Mouse (Mus musculus) mature B cell (primary cell): ENCODE results near the gene Ccnt1.
"Not testable (repeated sequence)": the region's sequence is repeated elsewhere in the genome, so short reads cannot be mapped to it uniquely, and the experiment has no call there.

Source experiments
- in situ Hi-C: fragments of 300-500 bp; cut with MboI; formaldehyde crosslinking; loops from 2 replicates; pipeline ENCODE4 v1.14.3; 2019

Gene Ccnt1

GRCm38 (mm10) chr15:98545151-98545550 lies 25.6 kb downstream of the Ccnt1 start:
- in situ Hi-C loops = no loop called here

GRCm38 (mm10) chr15:98543341-98543740 lies 27.4 kb downstream of the Ccnt1 start:
- in situ Hi-C loops = no loop called here

GRCm38 (mm10) chr15:98541064-98541463 lies 29.7 kb downstream of the Ccnt1 start:
- in situ Hi-C loops = no loop called here

- in situ Hi-C loops = no loop called here
Observed at GRCm38 (mm10) chr15:98537923-98538322, 32.8 kb downstream of the Ccnt1 start.

GRCm38 (mm10) chr15:98536828-98537510 lies 33.8 kb downstream of the Ccnt1 start:
- in situ Hi-C loops = no loop called here

GRCm38 (mm10) chr15:98535921-98536320 lies 34.8 kb downstream of the Ccnt1 start:
- in situ Hi-C loops = no loop called here

- in situ Hi-C loops = no loop called here
Observed at GRCm38 (mm10) chr15:98533881-98534627, 36.7 kb downstream of the Ccnt1 start, which contains the start of gene Kansl2. Gene Kansl2, minus strand, starts transcription at chr15:98534264.

GRCm38 (mm10) chr15:98533035-98533531 lies 37.6 kb downstream of the Ccnt1 start:
- in situ Hi-C loops = no loop called here

GRCm38 (mm10) chr15:98532281-98532680 lies 38.4 kb downstream of the Ccnt1 start:
- in situ Hi-C loops = no loop called here

- in situ Hi-C loops = no loop called here
Observed at GRCm38 (mm10) chr15:98528066-98528563, 42.6 kb downstream of the Ccnt1 start.

GRCm38 (mm10) chr15:98527056-98527771 lies 43.5 kb downstream of the Ccnt1 start:
- in situ Hi-C loops = no loop called here

- in situ Hi-C loops = no loop called here
Observed at GRCm38 (mm10) chr15:98526057-98526456, 44.7 kb downstream of the Ccnt1 start.

- in situ Hi-C loops = no loop called here
Observed at GRCm38 (mm10) chr15:98521245-98521644, 49.5 kb downstream of the Ccnt1 start.

GRCm38 (mm10) chr15:98517380-98518355 lies 53.1 kb downstream of the Ccnt1 start:
- in situ Hi-C loops = no loop called here

- in situ Hi-C loops = not testable (repeated sequence)
Observed at GRCm38 (mm10) chr15:98514845-98515244, 55.9 kb downstream of the Ccnt1 start.

GRCm38 (mm10) chr15:98514146-98514545 lies 56.6 kb downstream of the Ccnt1 start:
- in situ Hi-C loops = no loop called here

GRCm38 (mm10) chr15:98513676-98514075 lies 57.0 kb downstream of the Ccnt1 start:
- in situ Hi-C loops = not testable (repeated sequence)

- in situ Hi-C loops = no loop called here
Observed at GRCm38 (mm10) chr15:98512799-98513321, 57.9 kb downstream of the Ccnt1 start.

- in situ Hi-C loops = no loop called here
Observed at GRCm38 (mm10) chr15:98512232-98512631, 58.5 kb downstream of the Ccnt1 start.

- in situ Hi-C loops = no loop called here
Observed at GRCm38 (mm10) chr15:98511386-98511928, 59.3 kb downstream of the Ccnt1 start.
